Mouse (Mus musculus) kidney, adult 18-20 months (tissue): ENCODE measurements at regions not wholly inside any gene's neighbourhood (a gene's known extent, or its start where the extent isn't known, plus 50 kb on each side); places are given as distances from the start of the nearest gene placed in this dataset.
"Not testable (repeated sequence)": the region's sequence is repeated elsewhere in the genome, so short reads cannot be mapped to it uniquely, and the experiment has no call there.

ENCODE experiments used
- DNase-seq: peaks from one replicate; pipeline ENCODE4 v3.0.0; 2021

DNA sequence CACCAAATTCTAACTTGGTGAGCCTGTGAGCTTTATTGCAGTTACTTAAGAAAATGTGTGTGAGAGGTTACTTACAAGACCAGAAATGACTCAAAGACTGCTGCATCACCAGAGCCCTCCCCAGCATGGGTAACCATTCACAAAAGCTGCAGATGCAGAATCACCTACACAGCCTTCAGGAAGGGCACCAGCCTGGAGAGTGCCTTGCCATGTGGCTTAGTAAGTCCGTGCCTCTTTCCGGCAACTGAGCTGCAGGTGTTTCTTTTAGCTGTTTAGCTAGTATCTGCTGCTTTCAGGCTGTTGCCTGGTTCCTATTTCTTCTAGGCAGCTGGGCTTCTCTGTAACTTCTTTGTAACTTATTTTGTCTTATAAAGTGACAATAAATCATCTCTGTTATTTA lies 213.2 kb upstream of the Stxbp6 start:
- DNase-seq: no peak

DNA sequence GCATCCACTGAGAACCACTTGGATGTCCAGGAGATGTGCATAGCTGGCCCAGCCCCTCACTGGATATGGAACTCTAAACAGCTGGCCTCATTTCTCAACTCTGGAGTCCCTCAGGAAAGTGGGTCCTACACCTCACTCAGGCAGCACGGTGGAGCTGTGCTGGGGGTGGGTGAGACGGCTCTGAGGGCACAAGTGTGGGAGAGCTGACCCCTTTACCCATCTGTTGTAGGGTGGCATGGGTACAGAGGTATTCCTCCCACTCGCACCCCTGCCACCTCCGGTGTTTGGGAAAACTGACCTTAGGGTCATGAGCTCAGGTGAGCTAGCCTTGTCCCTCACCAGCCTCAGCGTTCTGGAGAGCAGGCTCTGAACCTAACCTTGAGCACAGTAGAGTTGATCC lies 181.8 kb upstream of the Stxbp6 start:
- DNase-seq: no peak

DNA sequence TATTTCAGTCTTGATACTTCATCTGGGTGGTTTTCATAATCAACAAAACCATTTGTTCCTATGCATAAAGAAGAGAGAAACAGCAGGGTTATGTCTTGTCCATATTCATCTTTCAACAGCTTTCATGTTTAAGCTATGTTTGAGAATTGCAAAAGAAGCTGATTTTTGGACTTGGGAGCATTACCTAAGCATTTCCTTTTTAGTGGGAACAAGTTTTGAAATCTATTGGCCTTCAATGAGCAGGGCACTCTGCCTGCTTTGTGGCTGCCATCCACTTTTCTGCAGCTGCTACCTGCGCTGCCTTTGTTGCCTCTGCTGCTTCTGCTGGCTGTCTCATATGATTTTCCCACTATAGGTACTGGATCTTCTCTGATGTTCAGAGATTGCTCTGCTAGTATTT lies 136.6 kb upstream of the Stxbp6 start:
- DNase-seq: no peak

DNA sequence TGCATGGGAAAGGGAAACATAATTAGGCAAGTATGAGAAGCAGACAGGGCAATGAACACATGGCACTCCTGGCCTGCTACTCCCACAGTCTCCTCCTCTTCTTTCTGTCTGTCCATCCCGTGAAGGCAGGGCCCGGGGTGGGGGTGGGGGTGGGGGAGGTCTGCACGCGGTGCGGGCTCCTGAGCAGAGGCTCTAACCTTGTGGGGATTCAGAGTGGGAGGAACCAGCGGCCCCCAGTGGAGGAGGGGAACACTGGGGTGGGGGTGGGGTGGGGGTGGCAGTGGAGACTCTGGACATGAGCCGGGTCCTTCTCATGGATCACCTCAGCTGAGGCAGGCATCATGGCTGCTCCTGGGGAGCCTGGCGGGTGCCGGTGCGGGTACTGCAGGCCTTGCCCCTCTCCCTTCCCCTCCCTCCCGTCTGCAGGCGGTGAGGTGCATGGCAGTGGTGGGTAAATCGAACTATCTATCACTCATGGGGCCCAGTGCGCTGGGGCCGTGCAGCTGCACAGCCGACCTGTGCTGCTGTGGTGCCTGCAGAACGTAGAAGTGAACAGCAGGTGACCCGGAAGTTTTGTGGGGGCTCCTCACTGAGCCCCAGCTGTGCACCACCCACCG lies 120.9 kb upstream of the Stxbp6 start:
- no peak for DNase-seq

DNA sequence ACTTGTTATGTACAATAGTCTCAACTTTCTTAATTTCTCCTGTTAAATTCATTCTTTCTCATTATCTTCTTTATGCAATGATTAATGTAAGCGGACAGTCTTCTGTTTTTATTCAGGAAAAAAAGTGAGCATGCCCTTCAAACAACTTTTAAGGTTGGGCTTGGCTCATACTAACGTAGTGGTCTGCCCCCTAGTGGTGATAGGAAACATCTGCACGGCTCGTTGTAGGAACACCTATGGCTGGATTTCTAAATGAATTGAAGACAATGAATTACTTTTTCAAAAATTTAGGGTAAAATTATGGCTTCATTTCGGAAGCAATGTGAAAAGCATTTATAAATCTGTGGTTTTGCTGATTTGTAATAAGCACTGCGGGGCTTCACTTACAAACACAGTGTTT lies 112.6 kb upstream of the Stxbp6 start:
- no peak for DNase-seq

DNA sequence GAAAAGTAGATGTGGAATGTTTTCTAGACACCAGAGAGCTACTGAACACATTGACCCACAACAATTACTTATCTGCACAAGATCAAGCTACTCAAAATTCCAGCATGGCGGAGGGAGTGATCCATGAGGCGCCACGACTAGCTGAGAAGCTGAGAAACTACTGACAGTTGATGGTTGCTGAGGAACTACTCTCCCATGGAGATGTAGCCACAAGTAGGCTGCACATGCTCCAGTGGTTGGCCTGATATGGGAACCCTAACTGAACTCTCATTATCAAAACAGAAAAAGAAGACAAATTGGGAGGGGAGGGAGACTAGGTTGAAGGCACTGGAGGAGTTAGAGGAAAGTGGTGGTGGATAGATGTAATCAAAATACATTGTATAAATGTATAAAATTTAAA lies 110.0 kb upstream of the Stxbp6 start:
- DNase-seq: no peak

DNA sequence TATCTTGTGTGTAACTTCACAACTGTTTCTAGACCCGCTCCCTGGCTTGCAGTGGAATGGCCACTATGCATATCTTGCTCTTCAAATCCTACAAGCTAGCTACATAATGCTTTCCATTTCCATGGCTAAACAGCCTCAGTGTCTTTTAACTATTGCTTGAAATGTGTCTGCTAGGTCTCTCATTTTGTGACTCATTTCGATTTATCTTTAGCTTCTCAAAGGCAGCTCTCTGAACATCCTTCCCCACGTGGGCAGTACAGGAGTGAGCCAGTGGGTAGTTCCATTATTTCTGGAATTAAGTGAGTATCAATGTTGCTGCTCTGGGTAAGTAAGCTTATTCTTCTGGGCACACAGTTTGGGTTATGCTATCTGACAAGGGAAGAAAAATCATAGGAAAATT lies 102.9 kb upstream of the Stxbp6 start:
- no peak for DNase-seq

DNA sequence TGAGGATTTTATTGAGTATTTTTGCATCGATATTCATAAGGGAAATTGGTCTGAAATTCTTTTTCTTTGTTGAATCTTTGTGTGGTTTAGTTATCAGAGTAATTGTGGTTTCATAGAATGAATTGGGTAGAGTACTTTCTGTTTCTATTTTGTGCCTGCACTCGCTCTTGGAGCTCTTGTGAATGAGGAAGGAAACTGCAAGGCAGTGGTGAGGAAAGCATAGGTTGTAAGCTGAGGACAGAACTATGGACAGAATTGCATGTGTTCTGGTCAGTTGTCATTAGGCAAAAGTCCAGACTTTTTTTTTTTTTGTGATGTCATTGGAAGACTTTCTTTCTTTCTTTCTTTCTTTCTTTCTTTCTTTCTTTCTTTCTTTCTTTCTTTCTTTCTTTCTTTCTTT lies 100.8 kb upstream of the Stxbp6 start:
- not testable (repeated sequence) for DNase-seq

DNA sequence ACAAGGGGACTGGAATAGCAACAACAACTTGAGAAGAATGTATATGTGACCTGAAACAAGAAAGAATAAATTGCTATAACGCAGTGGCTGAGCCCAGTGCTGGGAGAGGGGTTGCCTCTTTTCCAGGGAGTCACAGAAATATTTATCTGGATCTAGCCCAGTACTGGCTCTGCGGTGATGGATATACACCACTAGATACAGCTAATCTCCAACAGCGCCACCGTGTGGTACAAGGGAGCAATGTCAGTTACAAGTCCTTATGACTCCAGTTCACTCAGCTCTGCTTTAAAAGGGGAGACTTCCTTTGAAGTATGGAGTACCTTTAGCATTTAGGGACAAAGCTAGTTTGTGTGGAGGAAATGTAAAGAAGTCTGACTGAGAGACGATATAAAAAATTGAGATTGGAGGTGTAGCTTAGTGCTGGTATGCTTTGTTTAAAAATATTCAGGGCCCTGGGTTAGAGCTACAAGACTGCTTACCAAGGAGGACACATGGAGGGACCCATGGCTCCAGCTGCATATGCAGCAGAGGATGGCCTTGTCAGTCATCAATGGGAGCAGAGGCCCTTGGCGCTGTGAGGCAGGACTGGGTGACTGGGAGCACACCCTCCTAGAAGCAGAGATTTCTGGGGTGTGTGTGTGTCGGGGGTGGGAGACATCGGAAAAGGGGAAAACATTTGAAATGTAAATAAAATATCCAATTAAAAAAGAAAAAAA lies 97.6 kb upstream of the Stxbp6 start:
- peak; percentile 64 for DNase-seq

DNA sequence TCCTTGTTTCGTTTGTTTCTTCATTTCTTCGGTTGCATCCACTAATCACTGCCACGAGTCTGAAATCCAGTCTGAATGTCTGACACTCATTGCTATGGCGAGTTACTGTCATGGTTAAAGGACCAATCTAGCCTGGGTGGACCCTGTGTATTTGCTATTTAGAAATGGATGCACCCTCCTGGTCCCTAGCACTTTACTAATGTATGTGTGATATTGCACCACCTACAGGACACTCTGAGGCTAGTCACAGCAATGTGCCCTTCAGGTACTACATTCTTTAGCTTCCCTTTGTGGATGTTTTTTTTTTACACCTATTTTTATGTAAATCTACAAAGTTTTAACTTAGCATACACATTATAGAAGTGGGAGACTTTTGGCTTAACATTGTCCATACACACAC lies 87.5 kb upstream of the Stxbp6 start:
- peak; percentile 7 for DNase-seq

DNA sequence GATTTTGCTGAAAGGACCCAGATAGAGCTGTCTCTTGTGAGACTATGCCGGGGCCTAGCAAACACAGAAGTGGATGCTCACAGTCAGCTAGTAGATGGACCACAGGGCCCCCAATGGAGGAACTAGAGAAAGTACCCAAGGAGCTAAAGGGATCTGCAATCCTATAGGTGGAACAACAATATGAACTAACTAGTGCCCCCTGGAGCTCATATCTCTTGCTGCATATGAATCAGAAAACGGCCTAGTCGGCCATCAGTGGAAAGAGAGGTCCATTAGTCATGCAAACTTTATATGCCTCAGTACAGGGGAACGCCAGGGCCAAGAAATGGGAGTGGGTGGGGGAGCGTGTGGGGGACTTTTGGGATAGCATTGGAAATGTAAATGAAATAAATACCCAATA lies 87.1 kb upstream of the Stxbp6 start:
- DNase-seq: not testable (repeated sequence)

DNA sequence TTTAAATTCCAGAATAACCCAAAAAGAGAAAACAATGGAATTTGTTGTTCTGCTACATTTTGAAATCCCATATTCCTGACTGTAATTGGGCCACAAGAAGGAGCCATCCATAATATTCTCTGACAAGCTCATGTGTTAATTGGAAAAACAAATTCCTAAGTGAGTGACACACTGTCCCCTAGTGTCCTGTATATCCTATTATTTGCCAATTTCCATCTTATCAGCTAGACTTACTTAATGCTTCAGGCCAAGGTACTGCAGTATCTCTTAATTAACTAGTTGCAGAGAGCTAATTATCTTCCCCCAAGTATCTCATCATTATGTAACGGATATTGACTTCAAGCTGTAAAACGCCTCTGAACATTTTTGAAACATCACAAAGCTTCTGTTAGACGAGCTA lies 84.5 kb upstream of the Stxbp6 start:
- DNase-seq: no peak

DNA sequence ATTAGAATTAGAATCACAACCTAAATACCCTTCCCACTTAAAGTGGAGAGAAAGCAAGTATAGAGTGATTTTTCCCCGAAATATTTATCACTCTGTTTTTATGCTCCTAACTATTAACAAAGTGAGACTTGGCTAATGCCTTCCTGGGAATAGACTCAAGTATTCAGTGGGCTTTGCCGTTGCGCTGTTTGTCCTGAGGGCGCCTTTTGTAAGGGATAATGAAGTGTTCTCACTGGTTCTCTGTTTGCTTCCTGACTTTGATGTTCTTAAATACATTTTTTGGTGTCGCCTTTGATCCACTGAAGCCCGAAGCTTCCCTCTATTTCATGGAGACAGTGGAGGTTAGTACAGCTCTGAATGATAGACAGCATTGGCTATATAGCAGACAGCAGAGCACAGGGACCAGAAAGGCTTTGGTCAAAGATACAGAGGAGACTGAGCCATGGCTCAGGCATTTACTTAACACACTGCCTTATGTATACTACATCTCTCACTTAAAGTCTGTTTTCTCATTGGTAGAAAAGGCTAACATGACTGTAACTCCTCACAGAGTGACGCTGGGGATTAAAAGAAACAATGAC lies 63.0 kb upstream of the Stxbp6 start:
- no peak for DNase-seq

DNA sequence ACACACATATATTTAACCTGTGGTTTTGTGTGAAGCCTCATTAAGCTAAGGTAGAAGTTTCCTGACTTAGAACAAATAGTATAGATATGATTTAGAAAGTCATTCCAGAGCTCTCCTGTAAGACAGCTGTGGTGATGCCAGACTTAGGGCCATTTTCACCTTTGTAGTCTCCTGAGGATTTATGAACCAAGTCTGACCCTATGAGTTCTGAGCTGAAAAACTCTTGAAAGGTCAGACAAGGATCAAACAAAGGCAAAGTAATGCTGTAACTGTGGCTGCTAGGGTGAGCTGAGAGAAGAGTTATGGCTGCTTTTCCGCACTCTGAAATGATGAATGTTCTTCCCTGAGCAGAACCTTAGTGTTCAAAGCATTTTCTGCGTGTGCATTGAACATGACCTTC lies 58.9 kb upstream of the Stxbp6 start:
- DNase-seq: no peak

DNA sequence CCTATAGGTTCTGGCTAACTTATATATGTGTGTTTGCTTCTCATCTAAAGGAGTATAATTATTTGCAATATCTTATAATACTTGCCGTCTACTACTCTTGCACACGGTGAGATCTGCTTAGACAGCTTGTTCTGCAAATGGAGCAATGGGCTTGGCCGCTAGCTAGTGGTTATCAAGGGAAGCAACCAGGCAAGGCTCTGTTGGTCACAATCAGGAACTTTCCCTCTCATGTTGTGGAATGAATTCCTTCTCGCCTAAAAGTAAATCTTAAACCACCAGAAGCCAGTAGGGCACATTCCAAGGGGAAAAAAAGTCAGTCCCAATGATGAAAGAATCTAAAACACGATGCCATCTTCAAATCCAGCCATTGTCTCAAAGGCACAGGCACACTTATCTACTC lies 56.6 kb upstream of the Stxbp6 start:
- no peak for DNase-seq

DNA sequence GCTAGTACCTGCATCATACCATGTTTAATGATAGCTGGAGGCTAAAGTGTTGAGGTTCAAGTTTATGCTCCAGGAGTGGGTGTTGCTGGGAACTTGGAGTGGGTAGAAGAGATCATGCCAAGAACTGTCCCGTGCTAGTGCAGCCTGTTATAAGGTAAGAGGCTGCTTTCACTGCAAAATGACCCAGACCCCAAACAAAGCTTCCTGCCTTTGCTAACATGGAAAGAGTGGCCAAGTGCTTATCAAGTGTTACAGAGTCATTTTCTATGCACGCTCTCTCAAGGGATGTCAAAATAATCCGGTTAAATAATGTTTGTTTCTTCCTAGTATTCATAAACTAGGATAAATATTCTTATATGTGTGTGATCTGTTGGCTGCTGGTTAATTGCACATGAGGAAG lies 51.4 kb upstream of the Stxbp6 start:
- no peak for DNase-seq
